Mouse (Mus musculus) cerebellum, adult 9-10 months (tissue): Measurements from ENCODE around the gene Cmtm4.
"Not testable (repeated sequence)": the region's sequence is repeated elsewhere in the genome, so short reads cannot be mapped to it uniquely, and the experiment has no call there.

ENCODE experiments used
- DNase-seq: peaks from one replicate; pipeline ENCODE4 v3.0.0; 2022

Gene Cmtm4

DNA sequence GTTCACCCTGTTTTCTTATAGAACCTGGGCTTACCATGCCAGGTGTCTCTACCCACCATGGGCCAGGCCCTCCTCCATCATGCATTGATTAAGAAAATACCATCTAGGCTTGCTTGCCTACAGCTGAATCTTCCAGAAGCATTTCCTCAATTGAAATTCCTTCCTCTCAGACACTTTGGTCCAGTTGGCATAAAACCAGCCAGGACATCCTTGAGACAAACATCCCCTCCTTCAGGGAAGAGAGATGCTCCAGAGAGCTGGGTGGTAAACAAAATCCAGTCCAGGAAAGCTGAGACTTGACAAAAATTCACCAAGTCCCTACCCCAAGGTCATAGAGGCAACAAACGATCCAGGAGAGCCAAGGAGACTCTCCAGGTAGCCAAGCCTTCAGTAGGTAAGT lies 61.4 kb downstream of the Cmtm4 start:
- DNase-seq = no peak

DNA sequence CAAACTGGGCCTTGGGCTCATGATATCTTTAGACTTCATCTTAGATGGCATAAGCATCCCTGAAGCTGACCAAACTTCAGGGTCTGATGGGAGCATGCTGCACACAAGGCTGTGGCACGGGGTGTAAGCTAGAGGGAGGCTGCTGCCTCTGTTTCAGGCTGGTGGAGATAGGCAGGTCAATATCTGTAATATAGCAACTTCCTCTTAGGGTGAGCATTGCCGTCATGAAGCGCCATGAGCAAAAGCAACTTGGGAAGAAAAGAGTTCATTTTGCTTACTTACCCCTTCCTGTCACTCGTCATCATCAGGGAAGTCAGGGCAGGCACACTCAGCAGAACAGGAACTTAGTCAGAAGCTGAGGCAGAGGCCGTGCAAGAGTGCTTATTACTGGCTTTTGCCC lies 61.8 kb downstream of the Cmtm4 start:
- no peak for DNase-seq

DNA sequence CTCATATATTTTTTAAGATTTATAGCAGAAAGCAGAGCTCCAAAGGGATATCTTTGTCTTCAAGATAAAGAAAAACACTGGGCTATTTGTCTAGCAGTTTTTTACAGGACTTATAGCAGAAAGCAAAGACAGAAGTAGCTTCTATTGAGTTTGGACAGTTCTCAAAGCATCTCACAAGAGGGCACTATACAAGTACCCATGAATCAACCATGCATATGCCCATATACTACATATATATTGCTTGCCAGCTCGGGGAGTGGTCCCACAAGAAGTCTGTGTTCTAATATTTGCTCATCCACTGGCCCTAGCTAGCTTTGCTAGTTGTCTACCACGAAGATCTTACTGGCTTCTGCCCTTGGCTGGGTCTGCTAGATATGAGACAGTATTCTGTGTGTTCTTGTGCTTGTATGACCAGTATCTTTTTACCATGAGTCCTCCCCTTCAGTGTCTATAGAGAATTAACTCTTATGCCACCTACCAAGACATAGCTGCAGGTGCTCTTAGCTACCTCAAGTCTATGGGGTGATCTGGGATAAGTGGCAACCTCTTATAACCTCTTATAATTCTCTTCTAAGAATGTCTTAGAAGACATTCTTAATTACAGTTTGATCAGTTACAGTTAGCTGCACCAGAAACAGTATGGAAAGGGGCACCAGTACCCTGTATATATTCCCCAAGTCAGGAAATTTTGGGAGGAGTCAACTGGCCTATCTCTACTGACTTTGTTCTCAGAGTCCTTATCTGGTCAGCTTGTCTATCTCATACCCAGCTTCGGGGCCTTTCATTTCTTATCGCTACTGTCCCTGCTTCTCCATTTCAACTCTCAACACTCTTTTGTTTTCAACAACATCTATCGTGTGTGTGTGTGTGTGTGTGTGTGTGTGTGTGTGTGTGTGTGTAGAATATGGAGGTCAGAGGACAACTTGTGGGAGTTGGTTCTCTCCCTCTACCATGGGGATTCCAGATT lies 62.7 kb downstream of the Cmtm4 start:
- no peak for DNase-seq

DNA sequence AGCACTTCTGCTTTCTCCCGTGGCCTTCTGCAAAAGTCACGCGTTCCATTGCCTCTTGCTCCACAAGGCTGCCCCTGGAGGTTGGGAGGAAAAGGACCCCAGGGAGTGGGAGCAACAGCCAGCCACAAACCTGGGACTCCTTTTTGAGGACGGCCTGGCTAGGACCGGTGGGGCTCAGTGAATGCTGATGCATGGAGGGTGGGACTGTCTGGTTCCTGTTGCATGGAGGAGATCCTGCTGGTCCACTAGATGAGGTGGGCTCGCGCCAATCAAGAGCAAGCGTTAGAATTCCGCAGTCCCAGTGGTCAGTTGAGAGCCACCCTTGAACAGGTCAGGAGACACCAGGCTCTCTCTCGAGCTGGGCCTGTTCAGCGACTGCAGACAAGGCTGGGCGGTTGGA lies 73.7 kb downstream of the Cmtm4 start, which contains the start of gene Cmtm2b:
Cmtm2b (plus strand) TSS at position 301 of the 400 bp plus-strand sequence.
- not testable (repeated sequence) for DNase-seq

DNA sequence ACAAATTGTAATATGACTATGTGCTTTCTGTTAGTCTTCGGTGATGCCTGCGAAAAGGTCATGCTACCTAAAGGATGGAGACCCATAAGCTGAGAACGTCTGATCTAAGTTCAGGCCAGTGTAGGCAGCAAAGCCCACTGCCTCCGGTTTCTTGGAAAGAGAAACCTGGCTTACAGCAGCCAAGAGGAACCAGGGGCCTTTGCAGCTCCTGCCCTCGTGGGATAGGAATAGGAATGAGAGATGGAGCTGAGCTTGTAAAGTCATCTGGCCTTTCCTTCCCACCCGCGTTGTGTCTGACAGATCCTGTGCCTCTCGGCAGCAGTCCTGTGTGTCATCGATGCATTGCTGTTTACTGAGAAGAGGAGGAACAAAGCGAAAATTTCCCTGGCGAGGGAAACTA lies 74.3 kb downstream of the Cmtm4 start, which contains the start of gene Gm11020:
Gm11020 (plus strand) TSS at position 301 of the 400 bp plus-strand sequence.
- DNase-seq = not testable (repeated sequence)

DNA sequence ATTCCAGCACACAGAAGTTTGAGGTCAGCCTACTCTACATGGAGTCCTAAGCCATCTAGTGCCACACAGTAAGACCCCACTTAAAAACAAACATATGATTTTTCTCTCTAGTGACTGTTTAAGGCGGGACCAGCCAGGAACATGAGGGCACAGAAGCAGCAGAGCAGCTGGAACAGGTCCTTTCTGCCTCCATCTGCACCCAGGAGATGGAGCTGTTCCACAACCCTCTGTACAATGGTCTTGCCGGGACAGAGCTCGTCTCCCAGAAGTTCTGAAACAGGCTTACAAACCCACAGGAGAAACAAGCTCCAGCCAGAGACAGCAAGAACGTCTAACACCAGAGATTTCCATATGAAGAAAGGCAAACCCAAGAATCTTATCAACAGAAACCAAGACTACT lies 82.3 kb downstream of the Cmtm4 start:
- no peak for DNase-seq

DNA sequence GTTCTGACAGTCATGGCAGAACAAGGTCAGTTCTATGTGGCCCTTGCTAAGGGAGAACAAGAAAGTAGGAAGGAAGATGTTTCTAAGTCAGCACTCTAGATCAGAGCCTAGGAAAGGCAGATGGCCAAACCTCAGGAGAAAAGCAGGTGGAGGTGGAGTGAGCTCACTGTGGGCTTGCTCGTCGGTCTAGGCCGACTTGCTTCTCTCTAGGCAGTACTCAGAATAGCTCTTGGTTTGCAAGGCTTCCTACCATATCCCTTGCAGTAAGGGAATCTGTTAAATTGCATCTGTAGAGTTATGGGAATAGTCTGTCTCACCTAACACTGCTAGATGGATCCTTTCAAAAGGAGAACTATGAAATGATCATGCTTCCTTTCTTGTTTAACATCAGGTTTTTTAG lies 83.6 kb downstream of the Cmtm4 start:
- not testable (repeated sequence) for DNase-seq

DNA sequence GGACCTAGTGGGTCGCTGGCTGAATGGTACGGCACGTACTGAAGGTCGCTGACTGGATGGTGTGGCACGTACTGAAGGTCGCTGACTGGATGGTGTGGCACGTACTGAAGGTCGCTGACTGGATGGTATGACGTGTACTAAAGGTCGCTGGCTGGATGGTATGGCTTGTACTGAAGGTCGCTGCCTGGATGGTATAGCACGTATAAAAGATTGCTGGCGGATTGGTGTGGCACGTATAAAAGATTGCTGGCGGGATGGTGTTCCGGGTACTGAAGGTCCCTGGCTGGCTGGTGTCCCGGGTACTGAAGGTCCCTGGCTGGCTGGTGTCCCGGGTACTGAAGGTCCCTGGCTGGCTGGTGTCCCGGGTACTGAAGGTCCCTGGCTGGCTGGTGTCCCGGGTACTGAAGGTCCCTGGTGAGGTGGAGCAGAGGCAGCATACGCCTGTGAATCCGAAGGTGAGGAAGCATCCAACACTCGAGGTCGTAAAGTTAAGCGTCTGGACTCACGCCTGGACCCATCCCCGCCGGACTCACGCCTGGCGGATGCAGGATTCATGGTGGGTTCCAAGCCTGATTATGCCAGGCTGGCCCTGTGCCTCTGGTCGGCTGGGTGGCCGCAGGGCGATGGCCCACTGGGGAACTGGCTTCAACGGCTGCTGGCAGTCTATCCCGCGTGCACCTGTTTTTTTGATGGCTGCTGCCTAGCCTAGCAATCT lies 86.0 kb downstream of the Cmtm4 start, which contains the start of the genes Gm45711 and Cmtm1:
Gm45711 (minus strand) TSS at position 641 of the 715 bp plus-strand sequence.
Cmtm1 (minus strand) TSS at position 705 of the 715 bp plus-strand sequence.
- DNase-seq = peak; percentile 26

DNA sequence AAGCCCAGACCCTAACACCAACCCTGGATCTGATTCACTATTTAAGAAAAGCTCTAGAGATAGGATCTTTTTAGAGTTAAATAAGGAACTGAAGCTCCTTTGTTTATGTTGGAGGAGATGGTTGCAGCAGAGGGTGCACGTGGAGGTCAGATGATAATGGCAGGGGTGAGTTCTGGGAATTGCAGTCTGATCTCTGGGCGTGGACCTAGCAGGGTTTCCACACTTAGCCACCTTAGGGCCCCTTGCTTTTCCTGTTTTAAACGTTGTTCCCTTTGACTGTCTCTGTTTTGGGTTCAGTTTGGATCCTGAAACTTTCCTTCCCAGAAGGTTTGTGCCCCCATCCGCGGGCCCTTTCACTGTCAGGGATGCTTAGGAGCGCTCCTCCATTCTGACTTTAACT lies 87.3 kb downstream of the Cmtm4 start:
- DNase-seq = not testable (repeated sequence)

DNA sequence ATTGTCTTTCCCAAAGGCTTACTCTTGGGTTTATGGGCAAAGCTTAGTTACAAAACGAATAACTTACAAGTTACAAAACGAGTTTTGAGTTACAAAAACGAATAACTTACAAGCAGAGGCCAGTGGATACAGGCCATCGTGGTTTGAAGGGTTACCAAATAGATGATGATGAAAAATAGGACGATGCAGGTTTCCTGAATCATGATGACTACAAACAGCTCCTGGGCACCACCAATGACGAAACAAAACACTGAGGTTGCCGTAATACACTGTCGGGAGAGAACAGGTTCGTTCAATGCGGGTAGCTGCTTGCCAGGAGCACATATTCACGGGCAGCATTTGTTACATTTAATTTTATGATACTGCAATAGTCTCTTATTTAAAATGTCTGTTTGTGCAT lies 90.6 kb downstream of the Cmtm4 start:
- DNase-seq = no peak

DNA sequence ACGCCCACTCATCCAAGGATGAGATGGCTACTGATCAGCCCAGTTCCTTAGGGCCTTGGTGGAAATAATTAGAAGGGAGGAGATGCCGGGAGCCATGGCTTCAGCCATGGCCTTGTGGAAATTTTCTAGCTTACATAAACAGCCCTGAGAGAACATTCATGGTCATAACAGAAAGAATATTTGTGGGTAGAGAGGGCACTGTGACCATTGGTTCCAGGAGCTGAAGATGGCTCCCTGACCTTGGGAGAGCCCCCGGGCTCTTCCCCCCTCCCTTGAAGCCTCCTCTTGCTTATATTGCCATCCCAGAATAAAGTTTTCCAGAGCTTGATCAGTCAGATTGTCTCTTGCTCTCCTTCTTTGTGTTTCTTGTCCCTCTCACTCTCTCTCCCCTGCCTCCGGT lies 93.1 kb downstream of the Cmtm4 start:
- DNase-seq = not testable (repeated sequence)

DNA sequence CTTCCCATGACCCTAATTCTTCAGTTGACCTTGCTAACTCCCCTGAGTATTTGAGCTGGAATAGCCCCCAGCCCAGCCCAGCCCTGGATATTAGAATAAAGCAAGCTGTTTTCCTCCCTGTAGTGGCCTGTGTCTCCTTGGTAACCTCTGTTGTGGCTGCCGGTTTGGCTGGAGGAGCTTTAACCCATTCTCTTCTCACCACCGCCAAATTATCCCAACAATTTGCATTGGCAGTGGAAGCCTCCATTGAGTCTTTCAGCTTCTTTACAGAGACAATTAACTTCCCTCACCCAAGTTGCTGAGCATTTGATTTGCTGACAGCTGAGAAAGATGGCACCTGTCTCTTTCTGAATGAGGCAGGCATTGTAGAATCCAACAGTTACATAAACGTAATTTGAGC lies 94.0 kb downstream of the Cmtm4 start:
- not testable (repeated sequence) for DNase-seq
